Mouse (Mus musculus) ES-Bruce4 (cell line): ENCODE measurements around the gene Fam172a. TPM values are rescaled to one million over a fixed set of nuclear protein-coding genes. Genes with fewer than 3 reads are reported as not detected.
A peak's percentile ranks its signal among the peaks of the same experiment; 100 is the strongest.

Experiments
- H3K27ac ChIP-seq: 2 replicates; pipeline ENCODE4 v1.5.1; 2012; ENCODE audit warnings: low read length, inconsistent platforms; ENCODE audit not compliant: insufficient read depth
- H3K27me3 ChIP-seq: 2 replicates; pipeline ENCODE4 v1.6.1; 2012; ENCODE audit warnings: mild to moderate bottlenecking, low read length, inconsistent platforms; ENCODE audit not compliant: control insufficient read depth, poor library complexity, insufficient read depth, severe bottlenecking
- H3K36me3 ChIP-seq: 2 replicates; pipeline ENCODE4 v1.6.1; 2012; ENCODE audit warnings: inconsistent platforms, mild to moderate bottlenecking, low read length, moderate library complexity; ENCODE audit not compliant: control insufficient read depth, poor library complexity, insufficient read depth, severe bottlenecking
- H3K4me1 ChIP-seq: one replicate; pipeline ENCODE4 v1.8.1; 2011; ENCODE audit warnings: low read length; ENCODE audit not compliant: control insufficient read depth, insufficient read depth
- H3K4me3 ChIP-seq: 2 replicates; pipeline ENCODE4 v1.5.1; 2011; ENCODE audit warnings: low read depth, mild to moderate bottlenecking, low read length
- H3K9ac ChIP-seq: 2 replicates; pipeline ENCODE4 v1.6.1; 2012; ENCODE audit warnings: low read depth, mild to moderate bottlenecking, inconsistent platforms; ENCODE audit not compliant: poor library complexity, severe bottlenecking
- H3K9me3 ChIP-seq: replicated peaks from 2 replicates; pipeline ENCODE4 v1.6.1; 2012; ENCODE audit warnings: mild to moderate bottlenecking, low read length, inconsistent platforms; ENCODE audit not compliant: control insufficient read depth, poor library complexity, insufficient read depth, severe bottlenecking
- CTCF ChIP-seq: IDR thresholded peaks from one replicate; pipeline ENCODE4 v1.8.1; 2011; ENCODE audit warnings: low read depth, low read length
- EP300 ChIP-seq: IDR thresholded peaks from 2 replicates; pipeline ENCODE4 v1.6.1; 2011; ENCODE audit warnings: low read depth, low read length; ENCODE audit not compliant: insufficient read depth
- POLR2A ChIP-seq: IDR thresholded peaks from one replicate; pipeline ENCODE4 v1.8.1; 2011; ENCODE audit warnings: low read length; ENCODE audit not compliant: insufficient read depth
- polyA plus RNA-seq: library from polyadenylated mRNA; stranded (reverse); fragments of >200 nt; gene quantifications from 2 replicates; pipeline ENCODE4 v1.2.4, GENCODE M21; 2011; ENCODE audit warnings: low read depth; ENCODE audit not compliant: missing spikeins, insufficient read depth, insufficient read length

Gene Fam172a
- polyA plus RNA-seq, 1 experiment = 16.7 TPM

DNA sequence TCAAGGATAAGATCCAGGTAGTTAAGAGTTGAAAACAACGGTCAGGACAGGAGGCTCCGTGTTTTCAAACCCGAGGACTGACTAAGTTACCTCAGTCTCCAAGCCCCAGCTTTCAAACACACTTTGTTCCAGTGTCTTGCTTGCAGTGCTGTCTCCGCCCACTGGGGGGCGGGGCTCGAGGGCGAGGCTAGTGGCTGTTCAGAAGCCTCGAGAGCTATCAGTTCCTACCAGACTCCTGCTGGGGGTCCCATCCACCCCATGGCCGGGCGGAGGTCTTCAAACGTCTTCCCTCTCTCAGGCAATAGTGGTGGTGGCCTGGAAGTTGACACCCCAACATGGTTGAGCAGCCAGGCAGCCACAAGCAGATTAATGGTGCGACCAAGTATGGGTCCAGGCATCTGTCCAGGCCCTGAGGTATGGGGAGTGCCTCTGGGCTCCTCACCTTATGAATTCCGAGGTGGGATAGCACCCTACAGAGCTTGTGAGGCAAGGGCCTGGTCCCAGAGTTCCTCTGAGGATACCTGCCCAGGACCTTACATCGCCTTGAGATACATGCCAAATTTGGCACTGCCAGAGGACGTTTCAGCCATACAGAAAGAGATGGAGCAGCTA is 323.0 kb downstream of the Fam172a start, which contains the start of gene Pou5f2:
Gene Pou5f2 (plus strand): TSS at position 220 of the 612 bp plus-strand sequence.
- H3K4me3 ChIP-seq = no peak within 1 kb of the TSS
- no peaks in the 10 kb centered on the region for H3K36me3 ChIP-seq
- H3K9ac ChIP-seq = no peak within 1 kb of the TSS
- H3K27me3 ChIP-seq = no peaks in the 10 kb centered on the region
- H3K4me1 ChIP-seq = no peaks in the 10 kb centered on the region
- H3K9me3 ChIP-seq = no peaks in the 10 kb centered on the region
- TF ChIP-seq POLR2A (no peak), EP300 (no peak), CTCF (peak; percentile 20)
- H3K27ac ChIP-seq = no peak within 1 kb of the TSS

DNA sequence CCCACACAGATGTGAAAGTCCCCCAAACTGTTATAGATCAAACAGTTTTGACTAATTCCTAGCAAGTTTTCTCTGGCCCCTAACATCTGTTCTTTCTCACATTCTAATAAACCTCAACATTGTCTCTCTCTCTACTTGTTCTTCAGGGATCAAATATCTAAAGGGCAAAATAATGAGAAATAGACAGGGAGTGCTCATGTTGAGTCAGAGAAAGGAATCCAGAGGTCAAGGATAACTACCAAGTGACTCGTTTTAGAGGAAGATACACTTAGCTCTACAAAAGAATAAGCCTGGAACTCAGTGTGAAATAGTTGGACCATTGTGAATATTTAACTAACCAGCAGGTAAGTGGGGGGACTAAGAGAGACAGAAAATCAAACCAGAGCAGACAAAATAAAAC is 331.0 kb downstream of the Fam172a start:
- H3K36me3 ChIP-seq = no peaks in the 10 kb centered on the region
- H3K4me1 ChIP-seq = no peaks in the 10 kb centered on the region
- H3K9me3 ChIP-seq = no peaks in the 10 kb centered on the region
- H3K27me3 ChIP-seq = no peaks in the 10 kb centered on the region
- H3K4me3 ChIP-seq = no peak overlapping the region
- TF ChIP-seq CTCF (no peak), EP300 (no peak), POLR2A (no peak)
- no peak overlapping the region for H3K9ac ChIP-seq
- H3K27ac ChIP-seq = no peak overlapping the region

DNA sequence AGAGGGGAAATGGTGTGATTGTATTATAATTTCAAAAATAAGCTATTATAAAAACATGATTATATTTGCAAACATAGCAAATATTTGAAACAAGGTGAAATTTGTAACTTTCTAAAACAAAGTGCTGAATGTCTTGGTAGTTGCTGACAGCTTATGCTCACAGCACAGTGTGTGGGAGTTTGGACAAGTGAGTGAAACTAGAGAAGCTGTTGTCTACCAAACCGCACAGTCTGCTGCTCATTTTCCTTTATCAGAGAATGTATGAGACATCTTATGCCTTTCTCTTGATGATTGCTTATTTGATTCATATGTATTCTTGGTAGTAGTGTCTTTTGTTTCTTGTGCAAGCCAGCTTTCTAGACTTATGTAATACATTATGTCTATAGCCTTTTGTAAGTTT is 335.4 kb downstream of the Fam172a start:
- H3K4me1 ChIP-seq = no peaks in the 10 kb centered on the region
- no peaks in the 10 kb centered on the region for H3K9me3 ChIP-seq
- no peaks in the 10 kb centered on the region for H3K36me3 ChIP-seq
- H3K4me3 ChIP-seq = no peak overlapping the region
- no peaks in the 10 kb centered on the region for H3K27me3 ChIP-seq
- H3K9ac ChIP-seq = no peak overlapping the region
- TF ChIP-seq EP300 (no peak), POLR2A (no peak), CTCF (no peak)
- H3K27ac ChIP-seq = no peak overlapping the region

- H3K4me3 ChIP-seq = no peak overlapping the region
- no peak overlapping the region for H3K27ac ChIP-seq
- no peaks in the 10 kb centered on the region for H3K27me3 ChIP-seq
- no peaks in the 10 kb centered on the region for H3K4me1 ChIP-seq
- H3K9me3 ChIP-seq = no peaks in the 10 kb centered on the region
- TF ChIP-seq CTCF (no peak), POLR2A (no peak), EP300 (no peak)
- H3K36me3 ChIP-seq = no peaks in the 10 kb centered on the region
- H3K9ac ChIP-seq = no peak overlapping the region
Observed at GRCm38 (mm10) chr13:78043203-78043602, 341.4 kb downstream of the Fam172a start.

- Histone ChIP-seq H3K4me3 (no peak overlapping the region), H3K27ac (no peak overlapping the region), H3K36me3 (no peaks in the 10 kb centered on the region), H3K9ac (no peak overlapping the region), H3K27me3 (no peaks in the 10 kb centered on the region), H3K9me3 (no peaks in the 10 kb centered on the region), H3K4me1 (no peaks in the 10 kb centered on the region)
- no peak for TF ChIP-seq POLR2A
- no peak for TF ChIP-seq CTCF
- TF ChIP-seq EP300 = no peak
Observed at GRCm38 (mm10) chr13:78045116-78045515, 343.3 kb downstream of the Fam172a start.

DNA sequence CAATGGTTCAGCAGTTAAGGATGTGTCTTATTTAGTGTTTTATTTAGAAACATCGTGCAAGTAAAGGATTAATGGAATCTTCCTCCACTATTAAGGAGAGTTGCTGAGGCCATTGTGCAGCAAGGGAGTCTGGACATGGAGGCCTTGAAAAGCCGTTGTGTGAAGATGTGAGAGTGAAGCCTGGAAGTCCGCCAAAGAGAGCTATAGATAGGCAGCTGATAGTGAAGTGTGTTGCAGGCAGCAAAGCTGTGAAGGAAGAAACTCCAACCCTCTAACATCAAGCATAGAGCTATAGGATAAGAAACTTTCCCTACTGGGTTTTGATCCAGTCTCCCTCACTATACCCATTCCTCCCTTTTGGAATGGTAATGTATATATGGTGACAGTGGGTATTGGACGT is 385.9 kb downstream of the Fam172a start:
- no peaks in the 10 kb centered on the region for H3K9me3 ChIP-seq
- TF ChIP-seq EP300 (no peak), CTCF (no peak), POLR2A (no peak)
- no peaks in the 10 kb centered on the region for H3K36me3 ChIP-seq
- H3K4me1 ChIP-seq = no peaks in the 10 kb centered on the region
- H3K27me3 ChIP-seq = no peaks in the 10 kb centered on the region
- H3K4me3 ChIP-seq = no peak overlapping the region
- H3K9ac ChIP-seq = no peak overlapping the region
- no peak overlapping the region for H3K27ac ChIP-seq
